Mouse (Mus musculus) granulocyte monocyte progenitor cell, adult 5-6 weeks (primary cell): ENCODE results near the gene Rpl13. TPM values are rescaled to one million over a fixed set of nuclear protein-coding genes. Genes with fewer than 3 reads are reported as not detected.
"Not testable (repeated sequence)": the region's sequence is repeated elsewhere in the genome, so short reads cannot be mapped to it uniquely, and the experiment has no call there.

Experiments
- ATAC-seq: replicated peaks from 2 replicates; pipeline ENCODE4 v1.8.0; 2016; ENCODE audit warnings: mild to moderate bottlenecking, moderate TSS enrichment, inconsistent platforms; ENCODE audit not compliant: poor library complexity, severe bottlenecking
- total RNA-seq, 2 experiments: library from RNA; stranded (forward) in 1 of 2; stranded (reverse) in 1 of 2; fragments of 200-712, 200-1000 nt in 1 of 2; fragments of >200 nt in 1 of 2; fragmentation: Nextera tagmentation in 1 of 2; gene quantifications; 2 replicates each; pipeline ENCODE4 v1.2.3; 2014 to 2017

Gene Rpl13
- total RNA-seq (2014; fragmentation: Nextera tagmentation) (1,716 and 2,163 TPM in 2 replicates), total RNA-seq (2017) (2,167 and 2,701 TPM in 2 replicates)

GRCm38 (mm10) chr8:123101735-123102685 lies at the start of gene Rpl13:
Gene Rpl13, plus strand, starts transcription at chr8:123102350.
- ATAC-seq = peak; percentile 85

GRCm38 (mm10) chr8:123062721-123063120 lies 39.4 kb upstream of the Rpl13 start, which contains the start of gene Spg7:
Gene Spg7, plus strand, starts transcription at chr8:123062942.
- ATAC-seq = no peak

DNA sequence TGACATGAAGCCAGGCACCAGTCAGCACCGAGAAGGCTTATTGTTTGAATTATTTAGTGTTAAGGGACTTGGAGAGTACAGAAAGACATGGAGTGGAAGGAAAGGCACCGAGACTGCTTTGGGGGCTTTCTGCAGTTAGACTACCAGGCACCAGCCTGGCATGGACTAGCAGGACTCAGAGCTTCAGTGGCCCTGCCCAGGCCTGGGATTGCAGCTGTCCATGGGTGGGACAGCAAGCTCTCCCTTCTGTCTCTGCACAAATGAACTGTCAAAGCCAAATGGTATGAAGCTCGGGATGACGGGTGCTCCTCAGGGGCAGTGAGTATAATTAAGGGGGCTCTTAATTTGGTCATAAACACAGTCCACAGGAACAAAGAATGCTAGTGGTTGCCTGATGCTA lies 38.1 kb upstream of the Rpl13 start:
- ATAC-seq = no peak

GRCm38 (mm10) chr8:123064809-123065213 lies 37.3 kb upstream of the Rpl13 start:
- peak; percentile 45 for ATAC-seq

- ATAC-seq = peak; percentile 93
These were observed 36.7 kb upstream of the Rpl13 start for GRCm38 (mm10) chr8:123065214-123066100.

GRCm38 (mm10) chr8:123066101-123066683 lies 36.0 kb upstream of the Rpl13 start:
- ATAC-seq = no peak

- no peak for ATAC-seq
These were observed 31.0 kb upstream of the Rpl13 start for GRCm38 (mm10) chr8:123071176-123071575.

- ATAC-seq = peak; percentile 82
These were observed 24.9 kb upstream of the Rpl13 start for GRCm38 (mm10) chr8:123077213-123077612.

GRCm38 (mm10) chr8:123082993-123083392 lies 19.2 kb upstream of the Rpl13 start:
- ATAC-seq = no peak

DNA sequence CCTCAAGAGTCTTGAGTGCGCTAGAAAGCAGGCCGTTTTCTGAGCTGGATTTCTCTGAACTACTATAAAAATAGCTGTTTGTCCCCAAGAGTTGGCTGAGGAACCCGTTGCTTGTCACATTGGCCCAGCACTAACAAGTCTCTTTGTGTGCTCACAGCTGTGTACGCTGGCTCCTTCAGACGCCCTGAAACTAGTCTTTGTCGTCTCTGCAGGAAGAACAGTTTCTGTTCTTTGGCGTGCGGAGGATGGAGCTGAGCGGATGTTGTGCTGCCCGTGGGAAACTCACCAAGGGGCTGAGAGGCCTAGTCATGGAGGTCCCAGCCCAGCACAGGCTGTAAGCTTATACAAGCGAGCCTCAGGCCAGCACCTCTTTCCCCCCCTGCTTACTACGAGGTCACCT lies 18.5 kb upstream of the Rpl13 start:
- no peak for ATAC-seq

DNA sequence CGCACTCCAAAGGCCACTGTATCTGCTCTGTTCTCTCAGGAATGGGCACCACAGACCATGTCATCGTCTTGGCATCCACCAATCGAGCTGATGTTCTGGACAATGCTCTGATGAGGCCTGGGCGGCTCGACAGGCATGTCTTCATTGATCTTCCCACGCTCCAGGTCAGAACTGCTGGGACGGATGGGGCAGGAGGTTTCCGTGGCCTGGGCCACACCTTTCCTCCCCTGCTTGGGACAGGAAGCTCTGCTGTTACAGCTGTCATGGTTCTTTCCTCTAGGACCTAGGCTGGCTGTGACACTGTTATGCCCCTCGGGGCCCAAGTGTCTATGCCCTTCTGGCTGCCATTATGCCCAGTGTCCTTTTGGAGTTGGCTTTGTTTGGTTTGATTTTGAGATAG lies 14.9 kb upstream of the Rpl13 start:
- no peak for ATAC-seq

GRCm38 (mm10) chr8:123097216-123097615 lies 4.9 kb upstream of the Rpl13 start:
- no peak for ATAC-seq

DNA sequence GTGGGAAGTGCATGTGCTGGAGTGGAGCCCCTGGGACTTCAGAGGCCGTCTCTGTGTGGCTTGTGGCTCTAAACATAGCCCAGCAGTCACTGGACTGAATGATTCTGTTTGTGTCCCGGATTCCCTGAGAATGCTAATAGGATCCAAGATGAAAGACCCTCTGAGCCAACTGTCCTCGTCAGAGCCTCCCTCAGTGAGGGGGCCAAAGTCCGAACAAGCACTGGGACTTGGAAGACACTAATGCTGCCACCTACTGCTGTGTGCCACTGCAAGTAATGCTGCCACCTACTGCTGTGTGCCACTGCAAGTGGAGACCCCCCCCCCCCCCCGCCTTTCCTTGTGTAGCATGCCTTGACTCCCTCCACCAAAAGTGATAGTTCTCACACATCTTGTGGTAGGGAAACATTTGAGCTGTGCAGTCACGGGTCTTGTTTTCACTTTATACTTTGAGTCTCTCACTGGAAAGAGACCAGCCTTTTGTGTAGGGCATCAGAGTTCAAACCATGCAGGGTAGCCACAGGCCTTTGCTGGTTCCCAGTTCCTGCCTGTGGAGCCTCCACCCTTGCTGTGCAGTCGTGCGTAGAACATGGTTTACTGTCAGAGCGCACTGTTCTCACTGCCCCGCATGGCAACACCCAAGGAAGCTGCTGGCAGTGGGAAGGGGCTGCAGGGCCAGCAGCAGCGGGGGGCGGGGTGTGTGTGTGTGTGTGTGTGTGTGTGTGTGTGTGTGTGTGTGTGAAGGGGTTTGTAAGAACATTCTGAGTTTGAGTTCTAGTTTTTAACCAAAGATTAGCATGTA lies 4.2 kb upstream of the Rpl13 start:
- no peak for ATAC-seq

DNA sequence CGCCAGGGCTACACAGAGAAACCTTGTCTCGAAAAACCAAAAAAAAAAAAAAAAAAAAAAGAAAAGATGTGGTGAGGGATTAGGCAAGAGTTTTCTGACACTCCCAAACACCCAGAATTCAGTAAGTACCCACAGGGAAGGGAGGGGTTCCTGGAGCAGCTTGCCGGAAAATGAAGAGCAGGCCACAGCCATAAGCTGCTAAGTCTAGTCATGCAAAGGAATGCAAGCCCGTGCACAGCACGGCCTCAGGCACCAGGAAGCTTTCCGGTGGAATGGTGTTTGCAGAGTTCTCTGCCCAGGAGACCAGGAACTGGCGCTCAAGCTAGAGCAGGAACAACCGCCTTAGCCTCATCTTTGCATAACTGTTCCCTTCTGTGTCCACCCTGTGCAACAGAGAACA lies 1.9 kb upstream of the Rpl13 start:
- peak; percentile 80 for ATAC-seq

DNA sequence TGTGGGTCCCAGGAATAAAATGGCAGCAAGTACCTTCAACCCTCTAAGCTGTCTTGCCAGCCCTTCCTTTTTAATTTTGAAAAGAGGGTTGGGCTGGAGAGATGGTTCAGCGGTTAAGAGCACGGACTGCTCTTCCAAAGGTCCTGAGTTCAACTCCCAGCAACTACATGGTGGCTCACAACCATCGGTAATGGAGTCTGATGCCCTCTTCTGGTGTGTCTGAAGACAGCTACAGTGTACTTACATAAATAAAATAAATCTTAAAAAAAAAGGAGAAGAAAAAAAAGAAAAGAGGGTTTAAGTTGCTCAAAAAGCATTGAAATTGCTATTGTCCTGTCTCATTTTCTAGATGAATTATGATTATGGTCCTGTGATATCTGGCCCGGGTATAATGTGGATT lies 906 bp upstream of the Rpl13 start:
- ATAC-seq = no peak

DNA sequence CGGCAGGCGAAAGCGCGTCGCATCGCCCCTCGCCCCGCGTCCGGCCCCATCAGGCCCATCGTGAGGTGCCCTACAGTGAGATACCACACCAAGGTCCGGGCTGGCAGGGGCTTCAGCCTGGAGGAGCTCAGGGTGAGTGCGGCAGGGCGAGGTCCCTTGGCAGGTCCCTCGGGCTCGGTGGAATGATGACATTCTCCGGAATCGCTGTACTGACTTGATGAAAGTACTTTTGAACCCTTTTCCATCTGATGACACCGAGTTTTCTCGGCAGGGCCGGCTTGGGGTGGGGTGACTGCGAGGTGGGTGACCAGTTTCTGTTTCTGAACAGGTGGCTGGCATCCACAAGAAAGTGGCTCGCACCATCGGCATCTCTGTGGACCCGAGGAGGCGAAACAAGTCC lies 705 bp downstream of the Rpl13 start:
- not testable (repeated sequence) for ATAC-seq

- ATAC-seq = no peak
These were observed 1.1 kb downstream of the Rpl13 start for GRCm38 (mm10) chr8:123103285-123103684.

- ATAC-seq = no peak
These were observed 2.1 kb downstream of the Rpl13 start for GRCm38 (mm10) chr8:123104046-123104767.
